Mouse (Mus musculus) gonadal fat pad, adult 2 months (tissue): ENCODE data around the gene Ncapg. TPM values are rescaled to one million over a fixed set of nuclear protein-coding genes. Genes with fewer than 3 reads are reported as not detected.
"Not testable (repeated sequence)": the region's sequence is repeated elsewhere in the genome, so short reads cannot be mapped to it uniquely, and the experiment has no call there.

Source experiments
- DNase-seq: peaks from one replicate; pipeline ENCODE4 v3.0.0-alpha.2; 2012; ENCODE audit warnings: low read depth
- polyA plus RNA-seq: library from polyadenylated mRNA; depleted of rRNA; stranded (reverse); fragments of >200 nt; gene quantifications from 2 replicates; pipeline ENCODE4 v1.2.3, GENCODE M21; 2012; rRNA removed

The Ncapg gene
- polyA plus RNA-seq: 0.28 and 0.29 TPM in 2 replicates

DNA sequence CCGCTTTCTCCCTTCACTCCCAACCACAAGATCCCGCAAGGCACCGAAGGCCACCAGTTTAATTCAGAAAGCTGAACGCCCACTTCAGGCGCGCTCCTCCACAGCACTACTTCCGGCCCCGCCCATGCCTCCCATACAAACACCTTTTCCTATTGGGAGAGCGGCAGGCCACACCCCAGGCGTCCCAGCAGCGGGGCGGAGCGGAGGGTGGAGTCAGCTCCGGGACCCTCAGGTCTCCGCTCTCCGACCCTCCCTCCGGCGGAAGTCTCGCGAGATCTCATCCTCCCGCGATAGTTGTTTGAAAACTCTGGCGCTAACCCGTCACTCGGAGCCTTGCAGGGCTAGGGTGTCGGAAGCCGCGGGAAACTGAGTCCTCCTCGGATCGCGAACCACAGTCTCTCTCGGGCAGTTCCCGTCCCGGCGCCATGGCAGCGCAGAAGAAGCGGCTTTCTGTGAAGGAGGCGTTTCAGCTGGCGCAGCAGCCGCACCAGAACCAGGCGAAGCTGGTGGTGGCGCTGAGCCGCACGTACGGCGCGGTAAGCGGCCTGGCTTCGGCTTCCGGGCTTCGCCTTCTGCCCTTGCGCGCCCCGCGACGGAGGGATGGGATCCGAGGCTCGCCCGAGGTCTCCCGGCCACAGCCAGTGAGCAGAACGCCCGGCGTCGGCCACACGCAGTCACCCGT, at the start of gene Ncapg:
Gene Ncapg, plus strand, starts transcription at position 322 of the 682 bp plus-strand sequence.
- peak; percentile 65 for DNase-seq

GRCm38 (mm10) chr5:45621511-45621910, 48.2 kb upstream of the Ncapg start:
- no peak for DNase-seq

DNA sequence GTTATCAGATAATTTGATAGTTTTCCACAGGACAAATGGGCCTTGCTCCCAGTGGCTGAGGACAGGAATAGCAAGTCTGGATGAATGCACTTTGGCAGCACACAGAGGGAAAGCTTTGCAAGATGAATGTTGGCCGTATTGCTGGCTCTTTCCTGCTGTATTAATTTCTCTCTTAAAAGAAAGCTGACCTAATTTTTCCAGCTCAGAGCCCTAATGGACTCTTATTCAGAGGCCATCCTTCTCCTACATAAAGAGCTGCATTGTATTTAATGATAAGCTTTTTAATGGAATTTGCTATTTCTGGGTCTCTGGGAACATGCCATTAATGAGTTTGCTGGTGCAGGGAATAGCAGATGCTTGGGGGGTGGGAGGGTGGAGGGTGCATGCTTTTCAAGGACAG, 41.9 kb upstream of the Ncapg start:
- DNase-seq: no peak

DNA sequence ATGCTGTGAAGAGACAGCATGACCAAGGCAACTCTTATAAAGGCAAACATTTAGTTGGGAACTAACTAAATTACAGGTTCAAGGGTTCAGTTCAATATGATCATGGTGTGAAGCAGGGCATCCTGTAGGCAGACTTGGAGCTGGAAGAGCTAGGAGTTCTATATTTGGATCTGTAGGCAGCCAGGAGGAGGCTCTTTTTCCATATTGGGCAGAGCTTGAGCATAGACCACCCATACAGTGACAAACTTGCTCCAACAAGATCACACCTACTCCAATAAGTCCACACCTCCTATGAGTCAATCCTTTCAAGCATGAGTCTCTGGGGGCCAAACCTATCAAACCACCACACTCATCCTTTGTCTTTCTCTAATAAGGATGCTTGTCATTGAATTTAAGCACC, 40.2 kb upstream of the Ncapg start:
- DNase-seq: no peak

DNA sequence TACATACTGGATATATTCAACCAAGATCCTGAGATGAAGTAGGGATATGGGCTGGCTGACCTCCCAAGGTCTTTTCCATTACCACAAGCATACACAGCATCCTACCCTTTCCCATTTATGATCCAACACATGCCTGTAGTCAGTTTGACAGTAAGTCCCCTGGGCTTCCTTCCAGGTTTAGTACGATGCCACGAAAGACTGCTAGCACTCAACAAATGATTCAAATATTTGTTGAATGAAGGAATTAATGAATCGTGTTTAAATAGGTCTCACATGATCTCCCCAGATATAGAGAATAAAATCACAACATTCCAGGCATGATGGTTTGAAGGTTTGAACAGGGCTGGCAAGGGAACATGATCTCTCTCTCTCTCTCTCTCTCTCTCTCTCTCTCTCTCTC, 31.3 kb upstream of the Ncapg start:
- DNase-seq: no peak

DNA sequence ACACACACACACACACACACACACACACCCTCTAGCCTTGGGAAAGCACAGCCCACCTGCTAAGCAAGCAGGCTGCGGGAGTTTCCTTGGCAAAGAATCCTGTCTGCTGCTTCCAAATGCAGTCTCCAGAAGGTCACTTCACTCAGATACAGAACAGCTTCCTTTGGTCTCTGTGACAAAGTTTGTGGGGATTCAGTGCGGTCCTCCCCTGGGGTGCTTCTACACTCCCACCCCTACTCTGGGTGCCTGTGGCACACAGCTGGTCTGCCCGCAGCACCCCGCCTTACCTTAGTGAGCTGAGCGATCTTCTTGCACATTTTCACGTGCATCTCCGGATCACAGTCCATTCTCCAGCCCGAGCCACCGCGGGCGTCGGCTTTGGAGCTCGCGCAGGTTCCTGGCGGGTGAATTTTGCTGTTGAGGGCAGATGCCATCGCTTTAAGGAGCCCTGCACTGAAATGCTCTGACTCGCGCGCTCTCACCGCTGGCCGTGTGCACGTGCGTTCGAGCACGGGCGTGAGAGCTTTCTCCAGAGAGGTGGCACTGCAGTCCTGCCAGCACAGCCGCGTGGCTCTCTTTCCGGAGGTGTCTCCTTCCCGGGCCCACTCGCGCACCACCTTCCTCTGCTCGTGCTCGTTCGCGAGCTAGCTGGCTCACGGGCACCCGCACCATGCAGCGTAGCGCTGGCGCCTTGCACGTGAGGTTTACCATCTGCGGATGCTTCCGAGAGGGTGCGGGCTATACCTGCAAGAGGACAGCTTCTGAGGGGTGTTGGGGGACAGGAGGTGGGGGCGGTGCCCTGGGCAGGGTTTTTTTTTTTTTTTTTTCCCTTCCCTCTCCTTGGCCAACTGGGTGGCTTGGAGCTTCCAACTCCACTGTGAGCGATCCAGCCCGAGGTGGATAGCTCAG, 30.7 kb upstream of the Ncapg start, which contains the start of gene Fam184b:
Gene Fam184b, minus strand, starts transcription at position 809 of the 909 bp plus-strand sequence.
- no peak for DNase-seq

- no peak for DNase-seq
Observed at GRCm38 (mm10) chr5:45639715-45640092, 30.0 kb upstream of the Ncapg start.

- DNase-seq: no peak
Observed at GRCm38 (mm10) chr5:45651026-45651703, 18.6 kb upstream of the Ncapg start.

DNA sequence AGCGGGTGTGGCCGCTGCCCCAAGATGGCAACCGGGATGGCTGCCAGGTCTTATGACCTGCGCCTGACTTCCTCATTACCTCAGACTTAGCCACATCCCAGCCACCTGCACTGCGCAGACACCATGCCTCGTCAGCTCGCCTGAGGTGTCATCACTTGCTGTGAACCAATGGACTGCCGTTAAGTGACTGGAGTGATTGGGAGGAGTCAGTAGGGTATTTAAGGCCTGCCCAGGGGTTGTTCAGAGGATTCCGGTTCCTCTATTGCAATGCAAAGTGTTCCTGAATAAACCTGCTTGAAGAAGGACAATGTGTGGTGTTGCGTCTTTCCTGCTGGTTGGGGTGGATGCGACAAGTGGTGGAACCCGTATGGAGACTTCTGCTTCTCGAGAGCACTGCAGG, 11.3 kb upstream of the Ncapg start:
- not testable (repeated sequence) for DNase-seq

DNA sequence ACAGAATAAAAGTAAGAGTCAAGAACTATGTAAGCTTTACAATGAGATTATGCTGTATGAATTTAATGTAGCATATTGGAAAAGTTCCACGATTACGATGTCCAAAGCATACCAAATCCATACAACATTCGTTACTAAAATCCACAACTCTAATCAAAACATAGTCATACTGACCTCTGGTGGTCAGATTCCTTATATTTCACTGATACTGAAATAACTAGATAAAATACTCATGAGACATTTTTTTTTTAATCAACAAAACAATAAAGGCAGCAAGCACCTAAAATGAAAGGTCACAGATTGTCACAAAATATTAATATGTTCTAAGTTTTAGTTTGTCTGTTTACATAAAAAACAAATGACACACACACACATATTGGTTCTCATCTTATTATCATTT, 1.4 kb upstream of the Ncapg start:
- DNase-seq: peak; percentile 22

DNA sequence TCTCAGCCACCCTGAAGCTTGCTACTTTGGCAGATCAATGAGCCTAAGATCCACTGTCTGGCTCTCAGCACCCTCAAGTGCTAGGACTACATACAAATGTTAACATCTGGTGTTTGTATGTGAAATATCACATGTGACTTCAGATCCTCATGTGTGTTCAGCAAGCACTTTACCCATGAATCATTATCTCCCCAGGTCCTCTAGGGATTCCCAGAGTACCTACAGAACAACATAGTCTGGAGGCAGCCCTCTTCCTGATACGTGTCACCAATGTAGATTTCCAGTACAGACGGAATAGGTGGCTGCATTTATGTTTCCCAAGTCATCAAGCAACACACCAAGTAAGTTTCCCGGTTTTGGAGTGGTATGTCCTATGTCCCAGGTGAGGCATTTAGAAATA, 888 bp upstream of the Ncapg start:
- no peak for DNase-seq

GRCm38 (mm10) chr5:45669234-45669597, 503 bp upstream of the Ncapg start:
- no peak for DNase-seq

DNA sequence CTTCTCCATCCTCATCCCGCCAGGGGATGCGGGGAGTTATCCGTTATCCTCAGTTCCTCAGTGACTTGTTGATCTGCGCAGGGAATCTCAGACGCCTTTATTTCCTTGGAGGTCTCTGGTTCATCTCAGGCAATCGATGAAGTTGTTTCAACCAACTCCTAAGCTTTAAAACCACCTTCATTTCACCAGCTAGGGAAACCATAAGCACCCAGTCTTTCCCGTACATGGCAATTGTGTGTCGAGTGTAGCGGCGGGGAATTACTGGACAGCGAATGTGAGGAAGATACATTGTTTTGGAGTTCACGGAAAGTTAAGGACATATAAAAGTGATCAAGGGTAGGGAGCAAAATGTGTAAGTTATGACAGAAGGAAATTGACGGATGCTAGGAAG, 556 bp downstream of the Ncapg start:
- DNase-seq: no peak

GRCm38 (mm10) chr5:45670894-45671494, 1.3 kb downstream of the Ncapg start:
- no peak for DNase-seq

DNA sequence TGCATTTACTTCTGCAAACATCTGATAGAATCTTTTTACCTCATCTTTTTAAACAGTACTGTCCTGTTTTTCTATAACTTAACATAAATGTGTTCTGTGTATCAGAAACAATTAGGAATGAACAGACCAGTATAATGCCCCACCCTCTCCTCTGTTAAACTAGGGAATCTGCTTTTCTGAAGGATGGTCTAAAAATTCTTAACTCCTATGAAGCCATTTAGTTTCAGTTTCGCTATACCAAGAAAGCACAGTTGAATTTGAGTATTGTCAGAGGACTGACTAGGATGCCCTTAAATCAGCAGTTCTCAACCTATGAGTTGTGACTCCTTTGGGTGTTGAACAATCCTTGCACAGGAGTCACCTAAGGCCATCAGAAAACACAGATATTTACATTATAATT, 5.3 kb downstream of the Ncapg start:
- DNase-seq: no peak

GRCm38 (mm10) chr5:45677639-45678038, 7.9 kb downstream of the Ncapg start:
- no peak for DNase-seq

DNA sequence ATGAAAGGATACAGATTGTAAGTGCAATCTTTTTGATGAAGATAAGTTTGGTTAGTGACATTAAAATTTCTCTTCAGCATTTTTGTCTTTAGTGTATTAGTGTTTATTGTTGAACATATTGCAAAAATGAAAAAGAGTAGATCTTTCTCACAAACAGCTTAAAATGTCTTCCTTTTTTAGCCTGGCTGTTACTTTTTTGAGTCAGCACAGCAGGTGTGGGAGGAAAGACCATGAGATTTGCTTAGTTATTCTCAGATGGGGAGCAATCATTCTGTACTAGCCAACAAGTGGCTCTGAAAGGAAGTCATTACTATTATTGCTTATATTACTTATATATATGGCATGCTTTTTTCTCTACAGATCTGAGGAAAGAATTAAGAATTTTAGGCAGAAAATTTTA, 10.2 kb downstream of the Ncapg start:
- no peak for DNase-seq

DNA sequence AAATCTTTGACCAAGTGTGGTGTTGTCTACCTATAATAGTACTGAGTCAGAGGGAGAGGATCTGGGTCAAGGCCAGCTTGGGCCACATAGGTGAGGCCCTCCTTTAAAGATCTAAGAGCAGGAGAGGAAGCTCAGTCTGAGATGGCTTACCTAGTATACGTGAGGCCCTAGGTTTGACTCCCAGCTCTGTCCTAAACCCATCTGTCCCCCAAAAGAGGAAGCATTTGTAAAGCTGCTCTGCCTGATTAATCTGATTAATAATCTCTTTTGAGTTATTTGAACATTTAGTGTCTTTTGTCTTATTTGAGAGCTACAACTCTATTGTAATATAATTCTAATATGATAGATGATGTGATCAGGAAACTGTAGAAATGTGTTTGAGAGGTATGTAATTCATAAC, 13.7 kb downstream of the Ncapg start:
- DNase-seq: no peak

GRCm38 (mm10) chr5:45685243-45685642, 15.5 kb downstream of the Ncapg start:
- no peak for DNase-seq

- DNase-seq: no peak
Observed at GRCm38 (mm10) chr5:45686223-45686622, 16.5 kb downstream of the Ncapg start.

GRCm38 (mm10) chr5:45689152-45689551, 19.4 kb downstream of the Ncapg start:
- no peak for DNase-seq

GRCm38 (mm10) chr5:45690802-45691201, 21.1 kb downstream of the Ncapg start:
- no peak for DNase-seq
